Mouse (Mus musculus) heart, adult 2 months (tissue): ENCODE measurements at regions not wholly inside any gene's neighbourhood (a gene's known extent, or its start where the extent isn't known, plus 50 kb on each side); places are given as distances from the start of the nearest gene placed in this dataset.

Experiments used
- CTCF ChIP-seq: fragments of 200-600 bp; IDR thresholded peaks from 2 replicates; pipeline ENCODE4 v1.8.1; 2022; ENCODE audit warnings: antibody characterized with exemption, mild to moderate bottlenecking, moderate library complexity
- POLR2A ChIP-seq: fragments of 200-500 bp; IDR thresholded peaks from 2 replicates; pipeline ENCODE4 v1.6.1; 2011; ENCODE audit warnings: mild to moderate bottlenecking, low read depth, low read length, control low read depth; ENCODE audit not compliant: insufficient read depth

DNA sequence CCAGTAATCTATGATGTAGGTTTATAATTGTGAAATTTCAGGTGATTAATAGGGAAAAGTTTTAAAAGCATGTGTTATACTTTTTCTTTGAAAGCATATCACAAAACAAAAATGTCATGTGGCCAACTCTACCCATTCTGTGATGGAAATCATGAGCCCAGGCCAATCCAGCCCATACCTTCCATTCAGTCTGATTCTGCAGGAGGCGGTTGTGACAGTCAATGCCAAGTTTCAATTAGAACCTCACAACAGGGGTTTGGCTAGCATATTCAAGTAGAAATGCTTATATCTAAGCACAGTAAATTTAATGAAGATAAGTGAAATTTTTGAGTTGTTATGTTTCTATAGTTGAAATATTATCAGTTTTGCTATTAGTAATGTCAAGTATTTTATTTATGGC is 258.6 kb downstream of the Mef2c start:
- TF ChIP-seq POLR2A (no peak), CTCF (no peak)
